Mouse (Mus musculus) liver, embryonic 14.5 days (tissue): ENCODE results near the gene Opcml. TPM values are rescaled to one million over a fixed set of nuclear protein-coding genes. Genes with fewer than 3 reads are reported as not detected.

Source experiments
- ATAC-seq: fragments of 200-750 bp; cut with Nextera tagmentation; 2 replicates; pipeline ENCODE4 v1.8.0; 2017; ENCODE audit warnings: moderate number of reproducible peaks, mild to moderate bottlenecking, moderate library complexity; ENCODE audit not compliant: insufficient read depth
- DNase-seq, 3 experiments: peaks; one replicate each; pipeline ENCODE4 v3.0.0-alpha.2; 2012 to 2013; ENCODE audit warnings: low read depth in 3 of 3, low spot score in 3 of 3
- H3K27ac ChIP-seq: fragments of 300-500 bp; sonication (generic); 2 replicates; pipeline ENCODE4 v1.5.1; 2014; ENCODE audit warnings: moderate library complexity, mild to moderate bottlenecking, control low read depth, inconsistent platforms
- H3K27me3 ChIP-seq: fragments of 300-500 bp; sonication (generic); 2 replicates; pipeline ENCODE4 v1.6.1; 2014; ENCODE audit warnings: mild to moderate bottlenecking, low read length, moderate library complexity; ENCODE audit not compliant: control insufficient read depth, insufficient read depth
- H3K36me3 ChIP-seq: fragments of 300-500 bp; sonication (generic); replicated peaks from 2 replicates; pipeline ENCODE4 v1.6.1; 2014; ENCODE audit warnings: low read depth; ENCODE audit not compliant: control insufficient read depth, insufficient read depth
- H3K4me1 ChIP-seq, 2 experiments: fragments of 200-500 bp in 1 of 2; fragments of 300-500 bp in 1 of 2; sonication (generic) in 1 of 2; replicated peaks; 2 replicates each; pipeline ENCODE4 v1.6.1; 2012 to 2014; ENCODE audit warnings: antibody characterized with exemption in 1 of 2, inconsistent platforms in 1 of 2, low read length in 1 of 2; ENCODE audit not compliant: control insufficient read depth in 2 of 2, insufficient read depth in 2 of 2
- H3K4me2 ChIP-seq: fragments of 300-500 bp; sonication (generic); 2 replicates; pipeline ENCODE4 v1.6.1; 2014; ENCODE audit warnings: low read depth, mild to moderate bottlenecking, control low read depth, moderate library complexity
- H3K4me3 ChIP-seq, 2 experiments: fragments of 200-500 bp in 1 of 2; fragments of 300-500 bp in 1 of 2; sonication (generic) in 1 of 2; 2 replicates each; pipeline ENCODE4 v1.5.1; 2012 to 2014; ENCODE audit warnings: low read depth in 2 of 2, low read length in 2 of 2, mild to moderate bottlenecking in 2 of 2, control low read depth in 1 of 2, inconsistent platforms in 1 of 2, moderate library complexity in 1 of 2; ENCODE audit not compliant: insufficient read depth in 1 of 2
- H3K9ac ChIP-seq: fragments of 300-500 bp; sonication (generic); replicated peaks from 2 replicates; pipeline ENCODE4 v1.6.1; 2014; ENCODE audit warnings: mild to moderate bottlenecking, control low read depth, moderate library complexity
- H3K9me3 ChIP-seq: fragments of 300-500 bp; sonication (generic); 2 replicates; pipeline ENCODE4 v1.6.1; 2016; ENCODE audit warnings: low read length, mixed read lengths; ENCODE audit not compliant: control insufficient read depth
- CTCF ChIP-seq: IDR thresholded peaks from 2 replicates; pipeline ENCODE4 v1.5.1; 2016; ENCODE audit warnings: antibody characterized with exemption, low read depth, control low read depth
- EP300 ChIP-seq: IDR thresholded peaks from 2 replicates; pipeline ENCODE4 v1.6.1; 2016; ENCODE audit warnings: antibody characterized with exemption, low read depth
- WGBS: fragments of 180-500 bp; shearing (Covaris S2); extraction: QIAGEN DNeasy Blood & Tissue Kit; methylation state at CpG from one replicate; pipeline ENCODE4 v1.1.7; 2014; ENCODE audit not compliant: insufficient replicate concordance; 5-methylcytosine and 5-hydroxymethylcytosine counted together
- polyA plus RNA-seq, 2 experiments: library from polyadenylated mRNA; depleted of rRNA in 1 of 2; stranded (reverse) in 1 of 2; unstranded in 1 of 2; fragments of >200 nt; fragmentation: Nextera tagmentation in 1 of 2; extraction: Ambion mirVana in 1 of 2; gene quantifications; 2 replicates each; pipeline versions ENCODE4 v1.2.1 to v1.2.3; 2012 to 2014

The Opcml gene
- polyA plus RNA-seq, 2 experiments: 0.03 TPM; not detected in 1

- Histone ChIP-seq H3K27ac (no peak overlapping the region), H3K36me3 (no peaks in the 10 kb centered on the region), H3K27me3 (peaks cover 11% of the 10 kb centered on the region), H3K9me3 (no peaks in the 10 kb centered on the region), H3K4me3 (no peak overlapping the region), H3K4me1 (no peaks in the 10 kb centered on the region), H3K9ac (no peak overlapping the region), H3K4me2 (no peak overlapping the region)
- TF ChIP-seq CTCF (no peak), EP300 (no peak)
- ATAC-seq (no peak), DNase-seq (no peak)
- WGBS: 42% methylated on average over 3 of the region's 3 CpGs
Measured at GRCm38 (mm10) chr9:27792994-27793393, 2.4 kb downstream of the Opcml start.

GRCm38 (mm10) chr9:27796535-27796934, 6.0 kb downstream of the Opcml start:
- H3K4me3 ChIP-seq: no peak overlapping the region
- no peaks in the 10 kb centered on the region for H3K36me3 ChIP-seq
- ATAC-seq (no peak), DNase-seq (no peak)
- no peak for TF ChIP-seq CTCF
- TF ChIP-seq EP300: no peak
- H3K9me3 ChIP-seq: no peaks in the 10 kb centered on the region
- H3K4me1 ChIP-seq: no peaks in the 10 kb centered on the region
- WGBS: 48% methylated on average over 1 of the region's 1 CpGs
- H3K9ac ChIP-seq: no peak overlapping the region
- no peak overlapping the region for H3K4me2 ChIP-seq
- H3K27ac ChIP-seq: no peak overlapping the region
- H3K27me3 ChIP-seq: peaks cover 3% of the 10 kb centered on the region

GRCm38 (mm10) chr9:27800992-27801391, 10.4 kb downstream of the Opcml start:
- no peaks in the 10 kb centered on the region for H3K4me1 ChIP-seq
- WGBS: 30% methylated on average over 2 of the region's 2 CpGs
- TF ChIP-seq CTCF (no peak), EP300 (no peak)

GRCm38 (mm10) chr9:27801807-27802206, 11.2 kb downstream of the Opcml start:
- Histone ChIP-seq H3K36me3 (no peaks in the 10 kb centered on the region), H3K4me2 (no peak overlapping the region), H3K27ac (no peak overlapping the region), H3K9ac (no peak overlapping the region), H3K4me3 (no peak overlapping the region), H3K27me3 (no peaks in the 10 kb centered on the region), H3K4me1 (no peaks in the 10 kb centered on the region), H3K9me3 (no peaks in the 10 kb centered on the region)
- WGBS: 52% methylated on average over 3 of the region's 3 CpGs
- TF ChIP-seq CTCF: no peak
- no peak for TF ChIP-seq EP300
- DNase-seq (no peak), ATAC-seq (no peak)

More at GRCm38 (mm10) chr9:27800992-27801391, 10.4 kb downstream of the Opcml start:
- no peak overlapping the region for H3K4me2 ChIP-seq
- H3K27me3 ChIP-seq: no peaks in the 10 kb centered on the region
- no peaks in the 10 kb centered on the region for H3K9me3 ChIP-seq
- H3K4me3 ChIP-seq: no peak overlapping the region
- no peak overlapping the region for H3K27ac ChIP-seq
- no peak for ATAC-seq
- no peaks in the 10 kb centered on the region for H3K36me3 ChIP-seq
- no peak for DNase-seq
- H3K9ac ChIP-seq: no peak overlapping the region

- Histone ChIP-seq H3K36me3 (no peaks in the 10 kb centered on the region), H3K4me3 (no peak overlapping the region), H3K4me1 (no peaks in the 10 kb centered on the region), H3K9me3 (no peaks in the 10 kb centered on the region), H3K4me2 (no peak overlapping the region), H3K27ac (no peak overlapping the region), H3K9ac (no peak overlapping the region), H3K27me3 (no peaks in the 10 kb centered on the region)
- TF ChIP-seq EP300: no peak
- no peak for TF ChIP-seq CTCF
- no peak for ATAC-seq
- DNase-seq: no peak
Measured at GRCm38 (mm10) chr9:27802379-27802778, 11.8 kb downstream of the Opcml start.
